Mouse (Mus musculus) limb, embryonic 10.5 days (tissue): ENCODE measurements around the gene Bcat1. TPM values are rescaled to one million over a fixed set of nuclear protein-coding genes. Genes with fewer than 3 reads are reported as not detected.
"Not testable (repeated sequence)": the region's sequence is repeated elsewhere in the genome, so short reads cannot be mapped to it uniquely, and the experiment has no call there.

Experiments
- DNase-seq: peaks from one replicate; pipeline ENCODE4 v3.0.0-alpha.2; 2017; ENCODE audit warnings: low spot score
- H3K27ac ChIP-seq: fragments of 300-500 bp; sonication (generic); 2 replicates; pipeline ENCODE4 v1.5.1; 2016; ENCODE audit warnings: mild to moderate bottlenecking
- H3K27me3 ChIP-seq: fragments of 300-500 bp; sonication (generic); 2 replicates; pipeline ENCODE4 v1.6.1; 2016; ENCODE audit warnings: low read depth, mild to moderate bottlenecking; ENCODE audit not compliant: poor library complexity, severe bottlenecking
- H3K36me3 ChIP-seq: fragments of 300-500 bp; sonication (generic); 2 replicates; pipeline ENCODE4 v1.6.1; 2016; ENCODE audit warnings: mild to moderate bottlenecking, moderate library complexity
- H3K4me1 ChIP-seq: fragments of 300-500 bp; sonication (generic); 2 replicates; pipeline ENCODE4 v1.6.1; 2016
- H3K4me3 ChIP-seq: fragments of 300-500 bp; sonication (generic); 2 replicates; pipeline ENCODE4 v1.5.1; 2016; ENCODE audit warnings: mild to moderate bottlenecking, moderate library complexity
- H3K9me3 ChIP-seq: fragments of 300-500 bp; sonication (generic); replicated peaks from 2 replicates; pipeline ENCODE4 v1.6.1; 2016; ENCODE audit warnings: mild to moderate bottlenecking
- WGBS: fragments of 180-500 bp; shearing (Covaris S2); methylation state at CpG from one replicate; pipeline ENCODE4 v1.1.7; 2016; 5-methylcytosine and 5-hydroxymethylcytosine counted together
- polyA plus RNA-seq: library from polyadenylated mRNA; unstranded; fragments of >200 nt; fragmentation: Nextera tagmentation; extraction: Ambion mirVana; gene quantifications from 2 replicates; pipeline ENCODE4 v1.2.1, GENCODE M21; 2016

The Bcat1 gene
- polyA plus RNA-seq, 1 experiment from 2014 or later = 66.0 TPM

GRCm38 (mm10) chr6:145114561-145114960, 38.6 kb upstream of the Bcat1 start:
- H3K27me3 ChIP-seq = no peaks in the 10 kb centered on the region
- WGBS = 79% methylated on average over 2 of the region's 2 CpGs
- H3K4me1 ChIP-seq = peaks cover 14% of the 10 kb centered on the region
- no peaks in the 10 kb centered on the region for H3K9me3 ChIP-seq
- H3K36me3 ChIP-seq = no peaks in the 10 kb centered on the region
- no peak overlapping the region for H3K27ac ChIP-seq
- DNase-seq = no peak
- H3K4me3 ChIP-seq = no peak overlapping the region

- WGBS = 63% methylated on average over 6 of the region's 6 CpGs
- Histone ChIP-seq H3K36me3 (no peaks in the 10 kb centered on the region), H3K4me3 (no peak overlapping the region), H3K27me3 (no peaks in the 10 kb centered on the region), H3K27ac (no peak overlapping the region), H3K9me3 (no peaks in the 10 kb centered on the region), H3K4me1 (peaks cover 14% of the 10 kb centered on the region)
- DNase-seq = no peak
Measured at GRCm38 (mm10) chr6:145112865-145113264, 36.9 kb upstream of the Bcat1 start.

- H3K36me3 ChIP-seq = no peaks in the 10 kb centered on the region
- H3K27ac ChIP-seq = no peak overlapping the region
- H3K4me3 ChIP-seq = no peak overlapping the region
- no peaks in the 10 kb centered on the region for H3K27me3 ChIP-seq
- H3K9me3 ChIP-seq = no peaks in the 10 kb centered on the region
- DNase-seq = no peak
- H3K4me1 ChIP-seq = peaks cover 1% of the 10 kb centered on the region; the same call in 1 of the 2 replicates
- 89% methylated on average over 4 of the region's 4 CpGs for WGBS
Measured at GRCm38 (mm10) chr6:145110786-145111185, 34.8 kb upstream of the Bcat1 start.

- no peak for DNase-seq
- peaks cover 8% of the 10 kb centered on the region; the same call in 1 of the 2 replicates for H3K4me1 ChIP-seq
- WGBS = 91% methylated on average over 6 of the region's 6 CpGs
- no peaks in the 10 kb centered on the region for H3K27me3 ChIP-seq
- no peaks in the 10 kb centered on the region for H3K36me3 ChIP-seq
- no peaks in the 10 kb centered on the region for H3K9me3 ChIP-seq
- no peak overlapping the region for H3K4me3 ChIP-seq
- H3K27ac ChIP-seq = no peak overlapping the region
Measured at GRCm38 (mm10) chr6:145106163-145106842, 30.3 kb upstream of the Bcat1 start.

GRCm38 (mm10) chr6:145105439-145105838, 29.5 kb upstream of the Bcat1 start:
- peaks cover 8% of the 10 kb centered on the region; the same call in 1 of the 2 replicates for H3K4me1 ChIP-seq
- no peak for DNase-seq
- no peak overlapping the region for H3K27ac ChIP-seq
- no peaks in the 10 kb centered on the region for H3K36me3 ChIP-seq
- H3K27me3 ChIP-seq = no peaks in the 10 kb centered on the region
- 94% methylated on average over 10 of the region's 10 CpGs for WGBS
- no peak overlapping the region for H3K4me3 ChIP-seq
- H3K9me3 ChIP-seq = no peaks in the 10 kb centered on the region

- no peaks in the 10 kb centered on the region for H3K9me3 ChIP-seq
- peaks cover 8% of the 10 kb centered on the region; the same call in 1 of the 2 replicates for H3K4me1 ChIP-seq
- H3K27me3 ChIP-seq = no peaks in the 10 kb centered on the region
- H3K27ac ChIP-seq = peak overlapping the region; percentile 58
- WGBS = 84% methylated on average over 10 of the region's 10 CpGs
- H3K4me3 ChIP-seq = no peak overlapping the region
- DNase-seq = no peak
- no peaks in the 10 kb centered on the region for H3K36me3 ChIP-seq
Measured at GRCm38 (mm10) chr6:145104241-145104939, 28.4 kb upstream of the Bcat1 start.

- no peak overlapping the region for H3K4me3 ChIP-seq
- 84% methylated on average over 9 of the region's 9 CpGs for WGBS
- H3K27me3 ChIP-seq = no peaks in the 10 kb centered on the region
- no peaks in the 10 kb centered on the region for H3K36me3 ChIP-seq
- H3K9me3 ChIP-seq = no peaks in the 10 kb centered on the region
- no peak overlapping the region for H3K27ac ChIP-seq
- DNase-seq = no peak
- peaks cover 8% of the 10 kb centered on the region; the same call in 1 of the 2 replicates for H3K4me1 ChIP-seq
Measured at GRCm38 (mm10) chr6:145100923-145101322, 24.9 kb upstream of the Bcat1 start.

GRCm38 (mm10) chr6:145094431-145094830, 18.4 kb upstream of the Bcat1 start:
- no peak overlapping the region for H3K4me3 ChIP-seq
- no peak for DNase-seq
- 81% methylated on average over 4 of the region's 4 CpGs for WGBS
- H3K27ac ChIP-seq = no peak overlapping the region
- H3K36me3 ChIP-seq = no peaks in the 10 kb centered on the region
- no peaks in the 10 kb centered on the region for H3K4me1 ChIP-seq
- H3K9me3 ChIP-seq = no peaks in the 10 kb centered on the region
- H3K27me3 ChIP-seq = no peaks in the 10 kb centered on the region

GRCm38 (mm10) chr6:145093038-145093622, 17.1 kb upstream of the Bcat1 start:
- WGBS = 66% methylated on average over 7 of the region's 7 CpGs
- not testable (repeated sequence) for DNase-seq, H3K9me3 ChIP-seq, H3K4me3 ChIP-seq, H3K27ac ChIP-seq, H3K27me3 ChIP-seq, H3K4me1 ChIP-seq, H3K36me3 ChIP-seq

GRCm38 (mm10) chr6:145091998-145092397, 16.0 kb upstream of the Bcat1 start:
- H3K4me1 ChIP-seq = no peaks in the 10 kb centered on the region
- no peaks in the 10 kb centered on the region for H3K27me3 ChIP-seq
- no peak for DNase-seq
- no peaks in the 10 kb centered on the region for H3K36me3 ChIP-seq
- no peaks in the 10 kb centered on the region for H3K9me3 ChIP-seq
- no peak overlapping the region for H3K4me3 ChIP-seq
- 77% methylated on average over 7 of the region's 7 CpGs for WGBS
- H3K27ac ChIP-seq = no peak overlapping the region

- Histone ChIP-seq H3K4me3 (no peak overlapping the region), H3K36me3 (no peaks in the 10 kb centered on the region), H3K27me3 (no peaks in the 10 kb centered on the region), H3K4me1 (no peaks in the 10 kb centered on the region), H3K9me3 (no peaks in the 10 kb centered on the region), H3K27ac (no peak overlapping the region)
- 73% methylated on average over 5 of the region's 5 CpGs for WGBS
- DNase-seq = no peak
Measured at GRCm38 (mm10) chr6:145090928-145091327, 14.9 kb upstream of the Bcat1 start.

- H3K27ac ChIP-seq = no peak overlapping the region
- DNase-seq = no peak
- H3K9me3 ChIP-seq = no peaks in the 10 kb centered on the region
- no peaks in the 10 kb centered on the region for H3K36me3 ChIP-seq
- no peak overlapping the region for H3K4me3 ChIP-seq
- no peaks in the 10 kb centered on the region for H3K27me3 ChIP-seq
- H3K4me1 ChIP-seq = no peaks in the 10 kb centered on the region
- 73% methylated on average over 6 of the region's 6 CpGs for WGBS
Measured at GRCm38 (mm10) chr6:145090201-145090863, 14.3 kb upstream of the Bcat1 start.

- WGBS = 80% methylated on average over 4 of the region's 4 CpGs
- no peak overlapping the region for H3K27ac ChIP-seq
- DNase-seq = no peak
- no peaks in the 10 kb centered on the region for H3K36me3 ChIP-seq
- H3K27me3 ChIP-seq = no peaks in the 10 kb centered on the region
- no peaks in the 10 kb centered on the region for H3K4me1 ChIP-seq
- no peak overlapping the region for H3K4me3 ChIP-seq
- H3K9me3 ChIP-seq = no peaks in the 10 kb centered on the region
Measured at GRCm38 (mm10) chr6:145089373-145089772, 13.4 kb upstream of the Bcat1 start.
